Mouse (Mus musculus): ENCODE measurements around the gene Lrrfip1. TPM values are rescaled to one million over a fixed set of nuclear protein-coding genes. Genes with fewer than 3 reads are reported as not detected.

The Lrrfip1 gene
- polyA plus RNA-seq, 2 experiments: 9.4 to 12.5 TPM

DNA sequence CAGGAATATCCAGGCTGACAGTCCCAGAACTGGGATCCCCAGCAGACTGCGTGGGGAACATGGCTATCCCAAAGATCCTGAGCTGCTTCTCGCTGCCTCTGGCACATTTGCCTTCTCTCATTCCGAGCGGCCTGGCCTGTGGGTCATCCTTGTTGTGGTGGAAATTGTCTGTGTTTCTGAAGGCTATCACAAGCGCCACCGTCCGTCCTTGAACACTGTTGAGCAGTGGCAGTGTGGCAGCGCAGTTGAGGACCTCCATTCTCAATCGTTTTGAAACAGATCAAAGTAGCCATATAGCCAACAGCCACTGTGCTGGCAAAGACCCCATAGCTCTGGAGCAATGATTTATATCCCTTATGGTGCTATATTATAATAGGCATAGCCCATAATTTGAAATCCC is 10.2 kb downstream of the Lrrfip1 start:
- no peak for TF ChIP-seq EP300 (IDR thresholded peaks at IDR 0.05; ENCODE audit: low read depth)
- no peak for TF ChIP-seq CTCF (IDR thresholded peaks at IDR 0.05; ENCODE audit: low read depth)
- 60% methylated on average over 9 of the region's 9 CpGs for WGBS (ENCODE audit: insufficient replicate concordance)

DNA sequence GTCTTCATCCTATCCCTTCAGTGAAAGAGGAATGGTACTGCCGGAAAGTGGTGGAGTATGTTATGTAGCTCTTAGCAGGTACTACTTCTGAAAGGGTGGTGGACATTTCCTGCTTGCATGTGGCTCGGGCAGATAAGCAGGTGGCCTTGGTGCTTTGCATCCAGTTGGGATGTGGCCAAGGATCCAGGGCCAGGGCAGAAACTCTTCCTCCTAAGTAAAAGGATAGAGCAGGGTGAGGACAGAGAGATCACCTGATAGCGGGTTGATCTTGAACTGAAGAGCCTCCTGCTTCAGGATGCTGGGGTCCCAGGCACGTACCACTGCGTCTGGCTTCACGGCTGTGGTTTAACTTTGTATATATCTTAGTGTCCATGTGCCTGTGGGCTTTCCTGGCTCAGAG is 10.7 kb downstream of the Lrrfip1 start:
- Histone ChIP-seq H3K27me3 (ENCODE audit: control insufficient read depth, insufficient read depth, low read length) (no peaks in the 10 kb centered on the region), H3K4me3 (ENCODE audit: insufficient read depth in 1 of 2, low read depth in 2 of 2, low read length in 2 of 2) (no peak overlapping the region), H3K27ac (no peak overlapping the region), H3K9ac (replicated peaks) (no peak overlapping the region), H3K9me3 (ENCODE audit: control insufficient read depth, low read length) (no peaks in the 10 kb centered on the region), H3K4me1 (replicated peaks; ENCODE audit: control insufficient read depth in 2 of 2, insufficient read depth in 2 of 2, low read length in 1 of 2) (0 out of 4 replicates have a peak, but pooled peaks cover 0 to 3% of the 10 kb centered on the region in 2 experiments), H3K36me3 (replicated peaks; ENCODE audit: control insufficient read depth, insufficient read depth, low read depth) (no peaks in the 10 kb centered on the region), H3K4me2 (ENCODE audit: low read depth) (no peak overlapping the region)
- WGBS (ENCODE audit: insufficient replicate concordance): 59% methylated on average over 6 of the region's 6 CpGs
- ATAC-seq (ENCODE audit: insufficient read depth) (no peak), DNase-seq (ENCODE audit: low read depth in 3 of 3, low spot score in 3 of 3) (no peak)
- TF ChIP-seq EP300 (IDR thresholded peaks at IDR 0.05; ENCODE audit: low read depth): no peak
- no peak for TF ChIP-seq CTCF (IDR thresholded peaks at IDR 0.05; ENCODE audit: low read depth)

More for the DNA sequence above, 10.2 kb downstream of the Lrrfip1 start:
- H3K4me2 ChIP-seq (ENCODE audit: low read depth): no peak overlapping the region
- no peak for DNase-seq (ENCODE audit: low read depth in 3 of 3, low spot score in 3 of 3)
- no peak overlapping the region for H3K4me3 ChIP-seq (ENCODE audit: insufficient read depth in 1 of 2, low read depth in 2 of 2, low read length in 2 of 2)
- H3K36me3 ChIP-seq (replicated peaks; ENCODE audit: control insufficient read depth, insufficient read depth, low read depth): no peaks in the 10 kb centered on the region
- no peak overlapping the region for H3K27ac ChIP-seq
- 0 out of 4 replicates have a peak, but pooled peaks cover 0 to 3% of the 10 kb centered on the region in 2 experiments for H3K4me1 ChIP-seq (replicated peaks; ENCODE audit: control insufficient read depth in 2 of 2, insufficient read depth in 2 of 2, low read length in 1 of 2)
- H3K9ac ChIP-seq (replicated peaks): no peak overlapping the region
- no peak for ATAC-seq (ENCODE audit: insufficient read depth)
- H3K9me3 ChIP-seq (ENCODE audit: control insufficient read depth, low read length): no peaks in the 10 kb centered on the region
- H3K27me3 ChIP-seq (ENCODE audit: control insufficient read depth, insufficient read depth, low read length): no peaks in the 10 kb centered on the region

DNA sequence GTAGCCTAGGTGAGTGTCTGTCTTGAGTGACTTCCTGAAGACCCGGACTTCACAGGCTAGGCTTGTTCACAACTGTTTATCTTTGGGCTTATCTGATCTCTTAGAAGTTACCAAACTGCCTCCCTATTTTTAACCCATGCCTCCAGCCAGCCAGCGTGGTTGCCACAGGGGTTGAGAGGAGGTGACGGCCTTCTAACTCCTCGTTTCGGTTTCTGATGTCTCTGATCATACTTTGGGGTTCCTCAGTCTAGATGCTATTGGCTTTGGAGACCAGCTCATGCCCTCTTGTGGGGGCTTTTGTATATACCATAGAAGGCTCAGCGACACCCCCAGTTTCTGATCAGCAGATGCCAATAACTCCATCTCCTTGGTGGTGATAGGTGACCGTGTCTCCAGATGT is 11.7 kb downstream of the Lrrfip1 start:
- no peak for DNase-seq (ENCODE audit: low read depth in 3 of 3, low spot score in 3 of 3)

DNA sequence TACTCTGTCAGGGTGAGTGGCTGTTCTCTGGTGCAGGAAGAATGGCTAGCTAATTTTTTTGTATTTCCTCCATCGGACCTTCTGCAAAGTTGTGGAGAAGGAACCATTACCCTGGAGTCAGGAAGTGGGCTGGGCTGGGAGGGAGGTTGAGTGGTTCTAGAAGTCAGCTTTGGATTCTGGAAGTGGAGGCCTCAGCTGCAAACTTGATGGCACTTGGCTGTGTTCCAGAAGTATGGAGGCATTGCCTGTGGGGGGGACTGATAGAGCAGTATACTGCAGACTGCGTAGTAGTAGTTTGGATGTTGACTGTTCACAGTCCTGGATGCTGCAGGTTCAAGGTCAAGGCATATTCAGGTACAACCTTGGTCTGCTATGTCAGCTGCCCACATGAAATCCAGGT is 12.2 kb downstream of the Lrrfip1 start:
- no peaks in the 10 kb centered on the region for H3K9me3 ChIP-seq (ENCODE audit: control insufficient read depth, low read length)
- TF ChIP-seq CTCF (IDR thresholded peaks at IDR 0.05; ENCODE audit: low read depth) (no peak), EP300 (IDR thresholded peaks at IDR 0.05; ENCODE audit: low read depth) (no peak)
- DNase-seq (ENCODE audit: low read depth in 3 of 3, low spot score in 3 of 3): no peak

More for the DNA sequence above, 11.7 kb downstream of the Lrrfip1 start:
- H3K27me3 ChIP-seq (ENCODE audit: control insufficient read depth, insufficient read depth, low read length): no peaks in the 10 kb centered on the region
- WGBS (ENCODE audit: insufficient replicate concordance): 45% methylated on average over 7 of the region's 7 CpGs
- no peak overlapping the region for H3K27ac ChIP-seq
- TF ChIP-seq EP300 (IDR thresholded peaks at IDR 0.05; ENCODE audit: low read depth) (no peak), CTCF (IDR thresholded peaks at IDR 0.05; ENCODE audit: low read depth) (no peak)
- no peaks in the 10 kb centered on the region for H3K36me3 ChIP-seq (replicated peaks; ENCODE audit: control insufficient read depth, insufficient read depth, low read depth)
- H3K9me3 ChIP-seq (ENCODE audit: control insufficient read depth, low read length): no peaks in the 10 kb centered on the region
- no peak overlapping the region for H3K9ac ChIP-seq (replicated peaks)
- ATAC-seq (ENCODE audit: insufficient read depth): no peak
- 0 out of 4 replicates have a peak, but pooled peaks cover 0 to 3% of the 10 kb centered on the region in 2 experiments for H3K4me1 ChIP-seq (replicated peaks; ENCODE audit: control insufficient read depth in 2 of 2, insufficient read depth in 2 of 2, low read length in 1 of 2)
- H3K4me2 ChIP-seq (ENCODE audit: low read depth): no peak overlapping the region
- H3K4me3 ChIP-seq (ENCODE audit: insufficient read depth in 1 of 2, low read depth in 2 of 2, low read length in 2 of 2): no peak overlapping the region

DNA sequence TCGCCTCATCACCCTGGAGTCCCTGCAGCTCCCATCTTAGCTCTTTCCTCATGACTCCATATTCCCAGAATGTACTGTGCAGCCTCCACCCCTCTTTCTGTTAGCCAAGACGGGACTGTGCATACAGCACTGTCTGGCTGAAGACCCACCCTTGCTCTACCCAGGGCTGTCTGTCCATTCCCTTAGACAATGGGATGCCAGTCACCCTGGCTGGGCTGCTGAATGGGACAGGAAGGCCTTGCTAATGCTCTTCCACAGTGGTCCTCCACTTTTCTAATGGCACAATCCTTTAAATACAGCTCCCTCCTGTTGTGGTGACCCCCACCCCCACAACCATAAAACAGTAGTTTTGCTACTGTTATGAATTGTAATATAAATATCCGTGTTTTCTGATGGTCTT is 12.8 kb downstream of the Lrrfip1 start:
- no peak for DNase-seq (ENCODE audit: low read depth in 3 of 3, low spot score in 3 of 3)
- Histone ChIP-seq H3K36me3 (replicated peaks; ENCODE audit: control insufficient read depth, insufficient read depth, low read depth) (no peaks in the 10 kb centered on the region), H3K27me3 (ENCODE audit: control insufficient read depth, insufficient read depth, low read length) (no peaks in the 10 kb centered on the region), H3K4me1 (replicated peaks; ENCODE audit: control insufficient read depth in 2 of 2, insufficient read depth in 2 of 2, low read length in 1 of 2) (0 out of 4 replicates have a peak, but pooled peaks cover 0 to 3% of the 10 kb centered on the region in 2 experiments), H3K9me3 (ENCODE audit: control insufficient read depth, low read length) (no peaks in the 10 kb centered on the region), H3K4me2 (ENCODE audit: low read depth) (no peak overlapping the region), H3K4me3 (ENCODE audit: insufficient read depth in 1 of 2, low read depth in 2 of 2, low read length in 2 of 2) (no peak overlapping the region), H3K27ac (no peak overlapping the region), H3K9ac (replicated peaks) (no peak overlapping the region)
- no peak for TF ChIP-seq EP300 (IDR thresholded peaks at IDR 0.05; ENCODE audit: low read depth)
- no peak for TF ChIP-seq CTCF (IDR thresholded peaks at IDR 0.05; ENCODE audit: low read depth)
- WGBS (ENCODE audit: insufficient replicate concordance): 50% methylated on average over 3 of the region's 3 CpGs
- ATAC-seq (ENCODE audit: insufficient read depth): no peak

More for the DNA sequence above, 12.2 kb downstream of the Lrrfip1 start:
- 54% methylated on average over 2 of the region's 2 CpGs for WGBS (ENCODE audit: insufficient replicate concordance)
- Histone ChIP-seq H3K4me2 (ENCODE audit: low read depth) (no peak overlapping the region), H3K27me3 (ENCODE audit: control insufficient read depth, insufficient read depth, low read length) (no peaks in the 10 kb centered on the region), H3K4me1 (replicated peaks; ENCODE audit: control insufficient read depth in 2 of 2, insufficient read depth in 2 of 2, low read length in 1 of 2) (0 out of 4 replicates have a peak, but pooled peaks cover 0 to 3% of the 10 kb centered on the region in 2 experiments), H3K4me3 (ENCODE audit: insufficient read depth in 1 of 2, low read depth in 2 of 2, low read length in 2 of 2) (no peak overlapping the region), H3K36me3 (replicated peaks; ENCODE audit: control insufficient read depth, insufficient read depth, low read depth) (no peaks in the 10 kb centered on the region), H3K27ac (no peak overlapping the region), H3K9ac (replicated peaks) (no peak overlapping the region)
- ATAC-seq (ENCODE audit: insufficient read depth): no peak

Measured in liver, embryonic 14.5 days (tissue).